Mouse (Mus musculus) heart, embryonic 15.5 days (tissue): ENCODE measurements around the gene Dmp1. TPM values are rescaled to one million over a fixed set of nuclear protein-coding genes. Genes with fewer than 3 reads are reported as not detected.

Experiments used
- ATAC-seq: fragments of 200-750 bp; cut with Nextera tagmentation; replicated peaks from 2 replicates; pipeline ENCODE4 v1.8.0; 2017; ENCODE audit warnings: low read depth, moderate TSS enrichment; ENCODE audit not compliant: insufficient number of reproducible peaks, insufficient read depth, low FRiP score
- H3K27ac ChIP-seq: fragments of 300-500 bp; sonication (generic); 2 replicates; pipeline ENCODE4 v1.5.1; 2015; ENCODE audit warnings: mild to moderate bottlenecking, inconsistent platforms
- H3K27me3 ChIP-seq: fragments of 300-500 bp; sonication (generic); 2 replicates; pipeline ENCODE4 v1.6.1; 2015; ENCODE audit warnings: inconsistent platforms
- H3K36me3 ChIP-seq: fragments of 300-500 bp; sonication (generic); 2 replicates; pipeline ENCODE4 v1.6.1; 2015; ENCODE audit warnings: mild to moderate bottlenecking, inconsistent platforms
- H3K4me1 ChIP-seq: fragments of 300-500 bp; sonication (generic); replicated peaks from 2 replicates; pipeline ENCODE4 v1.6.1; 2015; ENCODE audit warnings: inconsistent platforms
- H3K4me2 ChIP-seq: fragments of 300-500 bp; sonication (generic); 2 replicates; pipeline ENCODE4 v1.6.1; 2015; ENCODE audit warnings: inconsistent platforms, mild to moderate bottlenecking, moderate library complexity
- H3K4me3 ChIP-seq: fragments of 300-500 bp; sonication (generic); 2 replicates; pipeline ENCODE4 v1.5.1; 2015; ENCODE audit warnings: mild to moderate bottlenecking, inconsistent platforms
- H3K9ac ChIP-seq: fragments of 300-500 bp; sonication (generic); 2 replicates; pipeline ENCODE4 v1.6.1; 2015; ENCODE audit warnings: mild to moderate bottlenecking, inconsistent platforms
- H3K9me3 ChIP-seq: fragments of 300-500 bp; sonication (generic); replicated peaks from 2 replicates; pipeline ENCODE4 v1.6.1; 2016; ENCODE audit warnings: inconsistent platforms
- WGBS: fragments of 180-500 bp; shearing (Covaris S2); methylation state at CpG from one replicate; pipeline ENCODE4 v1.1.7; 2015; ENCODE audit warnings: mixed read lengths; 5-methylcytosine and 5-hydroxymethylcytosine counted together
- polyA plus RNA-seq: library from polyadenylated mRNA; unstranded; fragments of >200 nt; fragmentation: Nextera tagmentation; extraction: Ambion mirVana; gene quantifications from 2 replicates; pipeline ENCODE4 v1.2.1, GENCODE M21; 2015

Gene Dmp1
- polyA plus RNA-seq, 1 experiment from 2014 or later, result 0.09 TPM

GRCm38 (mm10) chr5:104201153-104201950, 1.1 kb upstream of the Dmp1 start:
- Histone ChIP-seq H3K9ac (no peak overlapping the region), H3K27ac (no peak overlapping the region), H3K4me2 (no peak overlapping the region), H3K4me1 (no peaks in the 10 kb centered on the region), H3K9me3 (no peaks in the 10 kb centered on the region), H3K36me3 (no peaks in the 10 kb centered on the region), H3K4me3 (no peak overlapping the region), H3K27me3 (no peaks in the 10 kb centered on the region)
- WGBS, result 78% methylated on average over 12 of the region's 12 CpGs
- ATAC-seq, result no peak

GRCm38 (mm10) chr5:104212531-104212930, 10.1 kb downstream of the Dmp1 start:
- H3K36me3 ChIP-seq, result no peaks in the 10 kb centered on the region
- WGBS, result 69% methylated on average over 11 of the region's 11 CpGs
- H3K4me3 ChIP-seq, result no peak overlapping the region
- no peaks in the 10 kb centered on the region for H3K4me1 ChIP-seq
- H3K9me3 ChIP-seq, result no peaks in the 10 kb centered on the region
- no peak for ATAC-seq
- H3K4me2 ChIP-seq, result no peak overlapping the region
- H3K27ac ChIP-seq, result no peak overlapping the region
- no peaks in the 10 kb centered on the region for H3K27me3 ChIP-seq
- H3K9ac ChIP-seq, result no peak overlapping the region

GRCm38 (mm10) chr5:104218926-104219325, 16.5 kb downstream of the Dmp1 start:
- H3K9me3 ChIP-seq, result no peaks in the 10 kb centered on the region
- no peaks in the 10 kb centered on the region for H3K36me3 ChIP-seq
- H3K4me3 ChIP-seq, result no peak overlapping the region
- no peak overlapping the region for H3K27ac ChIP-seq
- H3K27me3 ChIP-seq, result no peaks in the 10 kb centered on the region
- H3K4me1 ChIP-seq, result 0 out of 2 replicates have a peak, but pooled peaks cover 3% of the 10 kb centered on the region
- WGBS, result 28% methylated on average over 5 of the region's 5 CpGs
- no peak for ATAC-seq
- no peak overlapping the region for H3K9ac ChIP-seq
- H3K4me2 ChIP-seq, result no peak overlapping the region

- Histone ChIP-seq H3K4me1 (0 out of 2 replicates have a peak, but pooled peaks cover 2% of the 10 kb centered on the region), H3K36me3 (no peaks in the 10 kb centered on the region), H3K9ac (no peak overlapping the region), H3K27ac (no peak overlapping the region), H3K27me3 (no peaks in the 10 kb centered on the region), H3K4me2 (no peak overlapping the region), H3K4me3 (no peak overlapping the region), H3K9me3 (no peaks in the 10 kb centered on the region)
- ATAC-seq, result no peak
- 46% methylated on average over 3 of the region's 3 CpGs for WGBS
Measured at GRCm38 (mm10) chr5:104224299-104224698, 21.9 kb downstream of the Dmp1 start.

GRCm38 (mm10) chr5:104224750-104225149, 22.3 kb downstream of the Dmp1 start:
- no peak overlapping the region for H3K4me2 ChIP-seq
- no peaks in the 10 kb centered on the region for H3K27me3 ChIP-seq
- H3K4me3 ChIP-seq, result no peak overlapping the region
- no peak for ATAC-seq
- H3K4me1 ChIP-seq, result 0 out of 2 replicates have a peak, but pooled peaks cover 2% of the 10 kb centered on the region
- no peaks in the 10 kb centered on the region for H3K9me3 ChIP-seq
- H3K9ac ChIP-seq, result no peak overlapping the region
- no peaks in the 10 kb centered on the region for H3K36me3 ChIP-seq
- H3K27ac ChIP-seq, result no peak overlapping the region

- Histone ChIP-seq H3K9ac (no peak overlapping the region), H3K27ac (no peak overlapping the region), H3K4me3 (no peak overlapping the region), H3K27me3 (no peaks in the 10 kb centered on the region), H3K4me2 (no peak overlapping the region), H3K4me1 (0 out of 2 replicates have a peak, but pooled peaks cover 2% of the 10 kb centered on the region), H3K36me3 (no peaks in the 10 kb centered on the region), H3K9me3 (no peaks in the 10 kb centered on the region)
- ATAC-seq, result no peak
- WGBS, result 30% methylated on average over 1 of the region's 1 CpGs
Measured at GRCm38 (mm10) chr5:104228497-104228896, 26.1 kb downstream of the Dmp1 start.

GRCm38 (mm10) chr5:104236741-104237140, 34.3 kb downstream of the Dmp1 start:
- no peaks in the 10 kb centered on the region for H3K27me3 ChIP-seq
- no peak overlapping the region for H3K4me3 ChIP-seq
- no peak overlapping the region for H3K27ac ChIP-seq
- H3K9me3 ChIP-seq, result no peaks in the 10 kb centered on the region
- ATAC-seq, result no peak
- no peaks in the 10 kb centered on the region for H3K4me1 ChIP-seq
- H3K4me2 ChIP-seq, result no peak overlapping the region
- H3K36me3 ChIP-seq, result no peaks in the 10 kb centered on the region
- WGBS, result 80% methylated on average over 8 of the region's 8 CpGs
- H3K9ac ChIP-seq, result no peak overlapping the region

- H3K27me3 ChIP-seq, result no peaks in the 10 kb centered on the region
- ATAC-seq, result no peak
- H3K27ac ChIP-seq, result no peak overlapping the region
- H3K4me2 ChIP-seq, result no peak overlapping the region
- no peak overlapping the region for H3K9ac ChIP-seq
- no peaks in the 10 kb centered on the region for H3K9me3 ChIP-seq
- no peak overlapping the region for H3K4me3 ChIP-seq
- no peaks in the 10 kb centered on the region for H3K4me1 ChIP-seq
- H3K36me3 ChIP-seq, result no peaks in the 10 kb centered on the region
- 65% methylated on average over 9 of the region's 9 CpGs for WGBS
Measured at GRCm38 (mm10) chr5:104239674-104240378, 37.4 kb downstream of the Dmp1 start.

GRCm38 (mm10) chr5:104244261-104244660, 41.8 kb downstream of the Dmp1 start:
- H3K36me3 ChIP-seq, result no peaks in the 10 kb centered on the region
- H3K27ac ChIP-seq, result no peak overlapping the region
- H3K9ac ChIP-seq, result no peak overlapping the region
- 74% methylated on average over 2 of the region's 2 CpGs for WGBS
- H3K4me2 ChIP-seq, result no peak overlapping the region
- no peaks in the 10 kb centered on the region for H3K4me1 ChIP-seq
- H3K9me3 ChIP-seq, result no peaks in the 10 kb centered on the region
- H3K4me3 ChIP-seq, result no peak overlapping the region
- no peak for ATAC-seq
- no peaks in the 10 kb centered on the region for H3K27me3 ChIP-seq

GRCm38 (mm10) chr5:104251811-104252210, 49.4 kb downstream of the Dmp1 start:
- H3K4me3 ChIP-seq, result no peak overlapping the region
- H3K27ac ChIP-seq, result no peak overlapping the region
- 69% methylated on average over 5 of the region's 5 CpGs for WGBS
- H3K27me3 ChIP-seq, result no peaks in the 10 kb centered on the region
- no peak overlapping the region for H3K4me2 ChIP-seq
- no peaks in the 10 kb centered on the region for H3K4me1 ChIP-seq
- no peak overlapping the region for H3K9ac ChIP-seq
- no peaks in the 10 kb centered on the region for H3K36me3 ChIP-seq
- H3K9me3 ChIP-seq, result no peaks in the 10 kb centered on the region
- ATAC-seq, result no peak

GRCm38 (mm10) chr5:104256585-104256984, 54.2 kb downstream of the Dmp1 start:
- no peak overlapping the region for H3K9ac ChIP-seq
- H3K36me3 ChIP-seq, result no peaks in the 10 kb centered on the region
- no peaks in the 10 kb centered on the region for H3K9me3 ChIP-seq
- no peak overlapping the region for H3K4me3 ChIP-seq
- ATAC-seq, result no peak
- WGBS, result 66% methylated on average over 3 of the region's 3 CpGs
- H3K27ac ChIP-seq, result no peak overlapping the region
- H3K27me3 ChIP-seq, result no peaks in the 10 kb centered on the region
- no peak overlapping the region for H3K4me2 ChIP-seq
- H3K4me1 ChIP-seq, result no peaks in the 10 kb centered on the region
